Mouse (Mus musculus) embryonic facial prominence, embryonic 13.5 days (tissue): ENCODE measurements around the gene Shmt1. TPM values are rescaled to one million over a fixed set of nuclear protein-coding genes. Genes with fewer than 3 reads are reported as not detected.
"Not testable (repeated sequence)": the region's sequence is repeated elsewhere in the genome, so short reads cannot be mapped to it uniquely, and the experiment has no call there.

ENCODE experiments used
- ATAC-seq: fragments of 200-750 bp; cut with Nextera tagmentation; 2 replicates; pipeline ENCODE4 v1.8.0; 2017; ENCODE audit warnings: low read depth; ENCODE audit not compliant: insufficient number of reproducible peaks, insufficient read depth, low FRiP score, low TSS enrichment
- H3K27ac ChIP-seq: fragments of 300-500 bp; sonication (generic); 2 replicates; pipeline ENCODE4 v1.5.1; 2015; ENCODE audit warnings: moderate library complexity, mild to moderate bottlenecking, inconsistent platforms
- H3K27me3 ChIP-seq: fragments of 300-500 bp; sonication (generic); 2 replicates; pipeline ENCODE4 v1.6.1; 2015; ENCODE audit warnings: mild to moderate bottlenecking, inconsistent platforms
- H3K36me3 ChIP-seq: fragments of 300-500 bp; sonication (generic); 2 replicates; pipeline ENCODE4 v1.6.1; 2015; ENCODE audit warnings: mild to moderate bottlenecking, inconsistent platforms
- H3K4me1 ChIP-seq: fragments of 300-500 bp; sonication (generic); 2 replicates; pipeline ENCODE4 v1.6.1; 2015; ENCODE audit warnings: inconsistent platforms
- H3K4me2 ChIP-seq: fragments of 300-500 bp; sonication (generic); 2 replicates; pipeline ENCODE4 v1.6.1; 2015; ENCODE audit warnings: moderate library complexity, mild to moderate bottlenecking, inconsistent platforms
- H3K4me3 ChIP-seq: fragments of 300-500 bp; sonication (generic); 2 replicates; pipeline ENCODE4 v1.5.1; 2015; ENCODE audit warnings: mild to moderate bottlenecking, inconsistent platforms
- H3K9ac ChIP-seq: fragments of 300-500 bp; sonication (generic); 2 replicates; pipeline ENCODE4 v1.6.1; 2015; ENCODE audit warnings: mild to moderate bottlenecking, inconsistent platforms
- H3K9me3 ChIP-seq: fragments of 300-500 bp; sonication (generic); 2 replicates; pipeline ENCODE4 v1.6.1; 2016; ENCODE audit warnings: inconsistent platforms
- WGBS: fragments of 180-500 bp; shearing (Covaris S2); methylation state at CpG from one replicate; pipeline ENCODE4 v1.1.7; 2015; ENCODE audit warnings: mixed read lengths; 5-methylcytosine and 5-hydroxymethylcytosine counted together
- polyA plus RNA-seq: library from polyadenylated mRNA; unstranded; fragments of >200 nt; fragmentation: Nextera tagmentation; extraction: Ambion mirVana; gene quantifications from 2 replicates; pipeline ENCODE4 v1.2.1, GENCODE M21; 2015

Gene Shmt1
- polyA plus RNA-seq = 50.1 and 55.5 TPM in 2 replicates

DNA sequence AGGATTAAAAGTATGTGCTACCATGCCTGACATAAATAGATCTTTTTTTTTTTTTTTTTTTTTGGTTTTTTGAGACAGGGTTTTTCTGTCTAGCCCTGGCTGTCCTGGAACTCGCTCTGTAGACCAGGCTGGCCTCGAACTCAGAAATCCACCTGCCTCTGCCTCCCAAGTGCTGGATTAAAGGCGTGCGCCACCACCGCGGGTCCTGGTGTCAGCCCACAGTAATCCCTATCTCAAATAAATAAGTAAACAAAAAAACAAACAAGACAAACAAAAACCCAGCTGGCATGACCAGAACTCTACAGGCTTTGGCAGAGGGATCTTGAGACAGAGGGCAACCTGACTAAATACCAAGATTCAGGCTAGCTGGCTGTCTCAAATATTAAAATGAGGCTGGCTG is at the start of gene Shmt1:
Gene Shmt1 (minus strand): TSS at position 101 of the 400 bp plus-strand sequence.
- Histone ChIP-seq H3K9ac (peak within 1 kb of the TSS; percentile 66), H3K4me1 (peaks cover 27% of the 10 kb centered on the region), H3K4me2 (peak within 1 kb of the TSS; percentile 85), H3K4me3 (peak within 1 kb of the TSS; percentile 53)
- H3K9me3 ChIP-seq, H3K27ac ChIP-seq, H3K27me3 ChIP-seq, H3K36me3 ChIP-seq, ATAC-seq: not testable (repeated sequence)
- 32% methylated on average over 6 of the region's 6 CpGs for WGBS

DNA sequence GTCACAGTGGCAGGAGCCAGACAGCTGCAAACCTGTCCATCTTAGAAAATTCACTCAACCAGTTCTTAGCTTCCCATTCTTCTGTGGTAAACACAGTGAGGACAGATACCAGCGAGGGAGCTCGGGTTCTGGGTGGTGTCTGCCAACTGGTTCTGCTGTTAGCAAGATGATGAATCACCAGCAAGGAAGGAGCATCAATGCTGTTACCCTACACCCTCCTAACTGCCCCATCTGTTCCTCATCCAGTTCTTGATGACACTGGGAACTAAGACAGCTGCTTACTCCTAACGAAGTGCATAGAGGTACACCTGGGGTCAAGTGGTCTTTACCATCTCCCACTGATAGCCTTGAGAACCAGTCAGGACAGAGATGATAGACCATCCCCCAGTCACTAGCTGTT is 45.1 kb upstream of the Shmt1 start:
- no peak overlapping the region for H3K4me3 ChIP-seq
- no peaks in the 10 kb centered on the region for H3K9me3 ChIP-seq
- no peaks in the 10 kb centered on the region for H3K27me3 ChIP-seq
- no peak overlapping the region for H3K27ac ChIP-seq
- no peaks in the 10 kb centered on the region for H3K4me1 ChIP-seq
- 70% methylated on average over 3 of the region's 3 CpGs for WGBS
- H3K9ac ChIP-seq = no peak overlapping the region
- ATAC-seq = no peak
- no peak overlapping the region for H3K4me2 ChIP-seq
- peaks cover 82% of the 10 kb centered on the region for H3K36me3 ChIP-seq

DNA sequence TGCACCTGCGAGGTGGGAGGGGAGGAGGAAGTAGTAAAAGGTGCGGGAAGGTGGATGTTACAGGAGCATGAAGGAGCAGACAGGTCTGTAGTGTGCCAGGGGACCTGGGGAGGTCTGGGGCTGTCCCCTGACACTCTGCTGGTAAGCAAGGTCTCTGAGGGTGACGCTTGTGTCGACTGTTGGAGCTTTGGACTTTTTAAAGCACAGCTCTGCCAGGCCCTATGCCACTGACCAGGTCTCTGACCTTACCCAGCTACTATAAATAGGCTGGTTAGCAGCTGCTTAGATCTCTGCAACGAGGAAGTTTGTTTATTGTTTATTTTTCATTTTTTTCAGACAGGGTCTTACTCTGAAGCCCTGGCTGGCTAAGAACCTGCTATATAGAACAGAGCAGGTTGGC is 33.9 kb upstream of the Shmt1 start:
- Histone ChIP-seq H3K27me3 (no peaks in the 10 kb centered on the region), H3K9me3 (no peaks in the 10 kb centered on the region), H3K4me2 (no peak overlapping the region), H3K4me3 (no peak overlapping the region), H3K27ac (no peak overlapping the region), H3K36me3 (peaks cover 48% of the 10 kb centered on the region), H3K4me1 (no peaks in the 10 kb centered on the region), H3K9ac (0 out of 2 replicates have a peak overlapping the region, but pooled peaks have one; percentile 12)
- WGBS = 85% methylated on average over 5 of the region's 5 CpGs
- no peak for ATAC-seq

DNA sequence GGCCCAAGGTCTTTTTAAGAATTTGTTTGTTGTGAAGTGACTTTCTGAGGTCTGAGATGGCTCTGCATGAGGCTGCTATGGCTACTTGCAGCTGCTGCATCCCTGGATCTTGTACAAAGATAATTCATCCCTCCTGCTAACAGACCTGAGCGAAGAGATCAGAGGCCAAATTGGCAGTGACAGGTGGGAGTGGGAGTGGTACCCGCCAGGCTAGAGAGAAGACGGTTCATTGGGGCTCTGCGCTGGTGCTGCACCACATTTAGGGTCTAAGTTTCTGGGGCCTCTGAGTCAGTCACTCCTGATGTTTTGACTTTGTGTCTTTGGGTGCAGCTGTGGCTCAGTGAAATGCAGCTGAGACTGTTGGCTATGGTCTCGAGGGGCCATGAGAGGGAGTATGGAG is 31.9 kb upstream of the Shmt1 start:
- Histone ChIP-seq H3K4me1 (no peaks in the 10 kb centered on the region), H3K36me3 (peaks cover 35% of the 10 kb centered on the region), H3K27ac (no peak overlapping the region), H3K9ac (no peak overlapping the region), H3K4me2 (no peak overlapping the region), H3K9me3 (no peaks in the 10 kb centered on the region), H3K4me3 (no peak overlapping the region), H3K27me3 (no peaks in the 10 kb centered on the region)
- 85% methylated on average over 5 of the region's 5 CpGs for WGBS
- no peak for ATAC-seq

DNA sequence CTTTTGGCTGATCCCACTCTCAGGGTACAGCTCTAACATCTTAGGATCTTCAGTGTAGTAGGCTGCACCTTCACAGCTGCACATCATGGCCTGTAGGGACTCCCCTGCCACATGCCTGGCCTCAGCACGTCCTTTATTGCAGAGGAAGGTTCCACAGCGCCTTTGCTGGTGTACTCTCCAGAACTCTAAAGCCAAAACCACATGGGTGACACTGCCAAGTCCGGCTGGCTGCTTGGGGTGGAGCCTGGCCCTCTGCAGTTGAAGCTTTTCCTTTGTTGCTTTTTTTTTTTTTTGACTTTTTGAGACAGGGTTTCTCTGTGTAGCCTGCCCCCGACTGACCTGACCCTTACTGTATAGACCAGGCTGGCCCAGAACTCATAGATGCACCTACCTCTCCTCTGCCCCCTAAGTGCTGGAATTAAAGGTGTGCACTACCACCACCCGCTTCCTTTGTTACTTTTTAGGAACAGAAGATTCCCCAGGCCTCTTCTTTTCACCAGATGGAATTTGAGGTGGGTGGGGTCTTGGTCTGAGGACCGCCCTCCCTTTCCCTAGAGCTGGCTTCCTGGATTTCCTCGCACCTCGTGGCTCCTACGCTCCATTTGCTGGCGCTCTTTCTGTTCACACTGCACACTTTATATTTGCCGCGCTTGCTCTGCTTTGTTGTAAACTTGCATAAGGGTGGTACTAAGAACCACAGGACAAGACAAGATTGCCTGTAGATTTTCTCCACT is 30.1 kb upstream of the Shmt1 start:
- H3K9me3 ChIP-seq = no peaks in the 10 kb centered on the region
- H3K27ac ChIP-seq = no peak overlapping the region
- no peak overlapping the region for H3K4me3 ChIP-seq
- no peak overlapping the region for H3K4me2 ChIP-seq
- H3K9ac ChIP-seq = no peak overlapping the region
- no peaks in the 10 kb centered on the region for H3K27me3 ChIP-seq
- WGBS = 74% methylated on average over 12 of the region's 12 CpGs
- H3K4me1 ChIP-seq = no peaks in the 10 kb centered on the region
- peaks cover 29% of the 10 kb centered on the region for H3K36me3 ChIP-seq
- no peak for ATAC-seq

DNA sequence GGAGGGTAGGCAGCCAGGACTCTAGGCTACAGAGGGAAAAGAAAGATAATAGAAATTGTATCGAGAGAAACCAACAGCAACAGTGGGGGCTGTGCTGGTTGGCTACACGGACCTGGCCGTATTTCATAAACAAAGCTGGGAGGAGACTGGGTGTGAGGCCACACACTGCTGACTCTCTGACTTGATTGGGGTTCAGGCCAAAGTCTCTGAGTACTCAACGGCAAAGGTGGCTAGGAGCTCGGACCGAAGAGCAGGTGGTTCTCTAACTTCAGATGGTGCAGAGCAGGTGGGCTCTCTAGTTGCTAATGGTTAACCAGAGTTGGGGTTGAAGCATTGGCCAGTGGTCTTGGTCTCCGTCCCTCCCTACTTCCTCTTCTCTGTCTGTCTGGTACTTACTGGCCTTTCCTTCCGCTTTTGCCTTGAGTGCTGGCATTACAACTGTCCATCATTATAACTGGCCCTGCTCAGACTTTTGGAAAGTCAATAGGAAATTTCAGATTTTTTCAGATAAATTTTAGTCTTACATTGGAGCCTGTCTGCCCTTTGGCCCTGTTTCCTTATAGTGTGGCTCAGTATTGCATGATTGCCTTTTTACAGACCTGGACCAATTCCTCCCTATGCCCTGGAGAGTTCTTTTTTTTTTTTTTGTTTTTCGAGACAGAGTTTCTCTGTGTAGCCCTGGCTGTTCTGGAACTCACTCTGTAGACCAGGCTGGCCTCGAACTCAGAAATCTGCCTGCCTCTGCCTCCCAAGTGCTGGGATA is 26.3 kb upstream of the Shmt1 start:
- Histone ChIP-seq H3K9me3 (no peaks in the 10 kb centered on the region), H3K4me2 (no peak overlapping the region), H3K27ac (no peak overlapping the region), H3K4me3 (no peak overlapping the region), H3K4me1 (no peaks in the 10 kb centered on the region), H3K36me3 (0 out of 2 replicates have a peak, but pooled peaks cover 4% of the 10 kb centered on the region), H3K27me3 (no peaks in the 10 kb centered on the region), H3K9ac (no peak overlapping the region)
- no peak for ATAC-seq
- 89% methylated on average over 10 of the region's 10 CpGs for WGBS

DNA sequence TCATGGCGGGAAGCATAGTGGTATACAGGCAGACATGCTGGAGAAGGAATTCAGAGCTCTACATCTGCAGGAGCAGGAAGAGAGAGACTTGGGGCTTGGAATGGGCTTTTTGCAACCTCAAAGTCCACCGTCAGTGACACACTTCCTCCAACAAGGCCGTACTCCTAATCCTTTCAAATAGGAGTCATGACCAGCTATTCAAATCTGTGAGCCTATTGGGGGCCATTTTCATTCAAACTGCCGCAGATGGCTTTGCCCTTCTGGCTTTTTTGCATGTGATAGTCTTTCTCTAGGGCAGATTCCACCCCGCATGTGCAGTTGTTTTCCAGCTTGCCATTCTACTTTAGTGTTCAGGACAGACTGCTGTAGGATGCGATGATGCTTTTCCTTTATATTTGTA is 25.4 kb upstream of the Shmt1 start:
- Histone ChIP-seq H3K4me1 (no peaks in the 10 kb centered on the region), H3K9me3 (no peaks in the 10 kb centered on the region), H3K27ac (no peak overlapping the region), H3K4me2 (no peak overlapping the region), H3K27me3 (no peaks in the 10 kb centered on the region), H3K4me3 (no peak overlapping the region), H3K36me3 (0 out of 2 replicates have a peak, but pooled peaks cover 4% of the 10 kb centered on the region), H3K9ac (no peak overlapping the region)
- WGBS = 92% methylated on average over 6 of the region's 6 CpGs
- no peak for ATAC-seq

DNA sequence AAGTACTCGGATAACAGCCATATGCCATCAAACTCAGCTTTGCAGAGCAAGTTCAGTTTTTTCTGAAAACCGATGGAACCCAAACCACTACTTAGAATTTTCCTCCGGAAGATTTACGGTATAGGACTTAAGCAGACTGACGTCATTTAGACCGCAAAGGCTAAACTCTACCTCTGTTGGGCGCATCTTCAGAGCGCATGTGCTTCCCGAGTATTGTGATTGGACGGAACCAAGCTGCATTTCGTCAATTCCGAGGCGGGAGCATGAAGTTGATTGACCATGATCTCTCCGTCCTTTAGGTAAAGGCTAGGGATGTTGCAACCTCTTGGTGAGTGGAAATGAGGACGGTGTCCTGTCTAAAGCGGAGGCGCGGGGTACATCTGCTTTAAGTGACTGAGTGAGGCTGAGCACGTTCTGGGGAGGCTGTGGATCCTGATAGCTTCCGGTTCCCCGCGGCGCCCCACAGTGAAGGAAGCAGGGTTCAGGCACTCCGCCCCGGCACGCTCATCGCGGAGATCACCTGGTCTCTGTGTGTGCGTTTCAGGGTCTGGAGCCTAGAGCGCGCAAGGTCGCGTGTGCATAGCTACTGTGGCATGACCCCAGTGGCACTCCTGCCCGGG is 19.0 kb upstream of the Shmt1 start, which contains the start of gene Dhrs7b:
Gene Dhrs7b (plus strand): TSS at position 199 of the 620 bp plus-strand sequence.
- H3K9me3 ChIP-seq = no peaks in the 10 kb centered on the region
- peak within 1 kb of the TSS; percentile 78 for H3K27ac ChIP-seq
- peak within 1 kb of the TSS; percentile 83 for H3K9ac ChIP-seq
- WGBS = under 1% methylated on average over 34 of the region's 34 CpGs
- peak within 1 kb of the TSS; percentile 81 for H3K4me3 ChIP-seq
- peak; percentile 93 for ATAC-seq
- no peaks in the 10 kb centered on the region for H3K27me3 ChIP-seq
- no peaks in the 10 kb centered on the region for H3K36me3 ChIP-seq
- H3K4me1 ChIP-seq = peaks cover 9% of the 10 kb centered on the region
- peak within 1 kb of the TSS; percentile 81 for H3K4me2 ChIP-seq

DNA sequence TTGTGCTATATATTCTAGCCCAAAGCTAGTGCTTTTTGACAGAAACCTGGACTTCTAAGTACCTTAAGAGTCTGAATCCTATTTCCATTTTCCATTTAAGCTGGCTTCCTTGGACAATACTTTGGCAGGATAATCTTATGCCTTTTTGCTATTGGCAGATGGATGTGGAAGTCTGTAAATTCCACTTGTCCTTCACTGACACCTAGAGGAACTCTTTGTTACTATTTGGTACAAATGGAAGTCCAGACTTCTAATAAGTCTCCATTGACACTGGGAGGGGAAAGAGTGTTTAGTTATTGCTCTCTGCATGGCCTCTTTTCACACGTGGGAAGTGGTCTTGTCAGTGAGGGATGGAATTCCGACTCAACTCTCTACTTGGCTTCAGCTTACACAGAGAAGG is 17.4 kb upstream of the Shmt1 start:
- Histone ChIP-seq H3K27me3 (no peaks in the 10 kb centered on the region), H3K36me3 (no peaks in the 10 kb centered on the region)
- 45% methylated on average over 2 of the region's 2 CpGs for WGBS

DNA sequence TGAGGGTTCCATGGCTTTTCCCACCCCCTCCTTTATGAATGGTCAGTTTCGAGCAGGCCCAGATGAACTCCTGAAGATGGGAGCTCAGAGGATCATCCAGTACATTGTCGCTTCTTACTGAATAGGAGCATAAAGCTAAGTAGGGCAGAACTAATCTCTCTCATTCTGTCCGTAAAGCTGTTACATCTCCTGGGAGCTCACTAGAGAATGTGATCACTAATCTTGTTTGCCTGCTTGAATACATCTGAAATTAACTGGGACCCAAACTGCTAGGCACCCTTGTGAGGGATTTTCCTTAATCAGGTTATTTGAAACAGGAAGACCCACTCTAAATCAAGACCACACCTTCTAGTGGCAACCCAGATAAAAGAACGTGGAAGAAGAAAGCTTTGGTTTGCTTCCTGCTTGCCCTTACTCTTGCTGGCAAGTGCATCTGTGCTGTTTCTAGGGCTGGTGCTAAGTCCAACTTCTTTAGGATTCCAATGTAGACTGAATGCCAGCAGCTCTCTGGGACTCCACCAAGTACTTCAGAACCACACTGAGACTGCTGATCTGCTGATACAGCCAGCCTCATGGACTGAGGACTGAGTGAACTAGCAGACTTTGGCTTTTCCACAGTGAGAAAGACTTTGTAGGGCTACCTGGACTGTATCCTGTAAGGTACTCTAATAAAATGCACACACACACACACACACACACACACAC is 15.9 kb upstream of the Shmt1 start:
- Histone ChIP-seq H3K27me3 (no peaks in the 10 kb centered on the region), H3K4me3 (no peak overlapping the region), H3K36me3 (no peaks in the 10 kb centered on the region), H3K4me1 (peaks cover 9% of the 10 kb centered on the region), H3K9ac (no peak overlapping the region), H3K4me2 (no peak overlapping the region), H3K9me3 (no peaks in the 10 kb centered on the region), H3K27ac (no peak overlapping the region)
- WGBS = 61% methylated on average over 4 of the region's 4 CpGs
- ATAC-seq = no peak

More for the DNA sequence above, 17.4 kb upstream of the Shmt1 start:
- H3K9ac ChIP-seq = no peak overlapping the region
- H3K9me3 ChIP-seq = no peaks in the 10 kb centered on the region
- no peak overlapping the region for H3K4me3 ChIP-seq
- ATAC-seq = no peak
- H3K4me2 ChIP-seq = no peak overlapping the region
- H3K4me1 ChIP-seq = peaks cover 9% of the 10 kb centered on the region
- no peak overlapping the region for H3K27ac ChIP-seq

DNA sequence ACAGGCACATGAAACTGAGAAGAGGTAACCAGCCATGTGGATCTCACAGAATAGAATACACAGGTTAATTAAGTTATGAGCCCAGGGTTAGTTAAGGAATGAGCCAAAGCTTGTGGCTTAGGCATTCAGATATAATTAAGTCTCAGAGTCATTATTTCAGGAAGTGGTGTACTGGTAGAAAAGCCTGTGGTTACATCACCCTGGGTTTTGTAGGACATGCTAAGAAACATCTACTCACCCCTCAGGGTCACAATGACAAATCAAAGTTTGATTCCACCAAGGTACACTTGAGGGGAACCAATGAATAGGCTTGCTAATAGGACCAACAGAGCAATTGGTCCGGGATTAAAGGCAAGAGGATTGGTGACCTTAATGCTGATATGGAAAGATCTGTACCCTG is 15.2 kb upstream of the Shmt1 start:
- no peak overlapping the region for H3K4me3 ChIP-seq
- H3K4me1 ChIP-seq = peaks cover 8% of the 10 kb centered on the region
- H3K4me2 ChIP-seq = no peak overlapping the region
- no peak overlapping the region for H3K9ac ChIP-seq
- H3K36me3 ChIP-seq = no peaks in the 10 kb centered on the region
- H3K9me3 ChIP-seq = no peaks in the 10 kb centered on the region
- no peak overlapping the region for H3K27ac ChIP-seq
- no peaks in the 10 kb centered on the region for H3K27me3 ChIP-seq
- ATAC-seq = no peak
- 55% methylated on average over 1 of the region's 1 CpGs for WGBS
